Mouse (Mus musculus): ENCODE results near the gene Celsr1. TPM values are rescaled to one million over a fixed set of nuclear protein-coding genes. Genes with fewer than 3 reads are reported as not detected.

Celsr1 gene
- total and polyA plus RNA-seq, 3 experiments = 4.5 to 5.2 (median 5.0) TPM

- no peak overlapping the region for H3K4me3 ChIP-seq
- TF ChIP-seq CTCF (IDR thresholded peaks at IDR 0.05) (peak; percentile 97), EP300 (IDR thresholded peaks at IDR 0.05; ENCODE audit: insufficient read depth, low read depth, low read length) (peak; percentile 78; the same call in 1 of the 2 replicates), POLR2A (IDR thresholded peaks at IDR 0.05; ENCODE audit: insufficient read depth, low read depth, low read length) (no peak)
- DNase-seq = peak; percentile 53 to 60
- H3K27ac ChIP-seq = no peak overlapping the region
- no peak overlapping the region for H3K9ac ChIP-seq (ENCODE audit: low read depth, low read length)
- WGBS = 2% methylated on average over 2 of the region's 2 CpGs
- no peaks in the 10 kb centered on the region for H3K36me3 ChIP-seq (ENCODE audit: control insufficient read depth, insufficient read depth, low read length)
- no peaks in the 10 kb centered on the region for H3K79me2 ChIP-seq (replicated peaks; ENCODE audit: control insufficient read depth, insufficient read depth, low read length)
- intact Hi-C loops (cut with DNase I) = loop anchor here (1.0 to 5.0 kb wide), 2 partner anchors 143 to 322 kb away; no protein-coding TSS in a partner anchor
- H3K27me3 ChIP-seq (ENCODE audit: control insufficient read depth, insufficient read depth, low read length) = no peaks in the 10 kb centered on the region; the same call in 1 of the 2 replicates
- H3K4me1 ChIP-seq (ENCODE audit: control insufficient read depth, insufficient read depth, low read length) = no peaks in the 10 kb centered on the region
Measured at GRCm38 (mm10) chr15:86038802-86039201, 5.2 kb upstream of the Celsr1 start.

GRCm38 (mm10) chr15:86035913-86036312 lies 2.3 kb upstream of the Celsr1 start:
- H3K9ac ChIP-seq (ENCODE audit: low read depth, low read length) = no peak overlapping the region
- WGBS = 71% methylated on average over 3 of the region's 3 CpGs
- intact Hi-C loops (cut with DNase I) = loop anchor here (5.0 kb wide), 1 partner anchor 319 kb away; no protein-coding TSS in a partner anchor
- no peak overlapping the region for H3K27ac ChIP-seq
- DNase-seq = no peak
- no peak overlapping the region for H3K4me3 ChIP-seq
- H3K36me3 ChIP-seq (ENCODE audit: control insufficient read depth, insufficient read depth, low read length) = no peaks in the 10 kb centered on the region
- no peaks in the 10 kb centered on the region for H3K4me1 ChIP-seq (ENCODE audit: control insufficient read depth, insufficient read depth, low read length)
- TF ChIP-seq POLR2A (IDR thresholded peaks at IDR 0.05; ENCODE audit: insufficient read depth, low read depth, low read length) (no peak), EP300 (IDR thresholded peaks at IDR 0.05; ENCODE audit: insufficient read depth, low read depth, low read length) (no peak), CTCF (IDR thresholded peaks at IDR 0.05) (no peak)
- H3K79me2 ChIP-seq (replicated peaks; ENCODE audit: control insufficient read depth, insufficient read depth, low read length) = no peaks in the 10 kb centered on the region
- peaks cover 1% of the 10 kb centered on the region; the same call in 1 of the 2 replicates for H3K27me3 ChIP-seq (ENCODE audit: control insufficient read depth, insufficient read depth, low read length)

- no peak overlapping the region for H3K27ac ChIP-seq
- TF ChIP-seq POLR2A (IDR thresholded peaks at IDR 0.05; ENCODE audit: insufficient read depth, low read depth, low read length) (no peak), CTCF (IDR thresholded peaks at IDR 0.05) (no peak), EP300 (IDR thresholded peaks at IDR 0.05; ENCODE audit: insufficient read depth, low read depth, low read length) (no peak)
- intact Hi-C loops (cut with DNase I) = loop anchor here (5.0 kb wide), 2 partner anchors 68 to 318 kb away; no protein-coding TSS in a partner anchor
- peaks cover 1% of the 10 kb centered on the region; the same call in 1 of the 2 replicates for H3K27me3 ChIP-seq (ENCODE audit: control insufficient read depth, insufficient read depth, low read length)
- no peaks in the 10 kb centered on the region for H3K4me1 ChIP-seq (ENCODE audit: control insufficient read depth, insufficient read depth, low read length)
- H3K4me3 ChIP-seq = no peak overlapping the region
- WGBS = 51% methylated on average over 12 of the region's 12 CpGs
- H3K79me2 ChIP-seq (replicated peaks; ENCODE audit: control insufficient read depth, insufficient read depth, low read length) = no peaks in the 10 kb centered on the region
- no peaks in the 10 kb centered on the region for H3K36me3 ChIP-seq (ENCODE audit: control insufficient read depth, insufficient read depth, low read length)
- H3K9ac ChIP-seq (ENCODE audit: low read depth, low read length) = no peak overlapping the region
- no peak for DNase-seq
Measured at GRCm38 (mm10) chr15:86034781-86035360, 1.3 kb upstream of the Celsr1 start.

GRCm38 (mm10) chr15:86034021-86034523 lies 495 bp upstream of the Celsr1 start:
- no peak for TF ChIP-seq POLR2A (IDR thresholded peaks at IDR 0.05; ENCODE audit: insufficient read depth, low read depth, low read length)
- TF ChIP-seq EP300 (IDR thresholded peaks at IDR 0.05; ENCODE audit: insufficient read depth, low read depth, low read length) = no peak
- no peak for TF ChIP-seq CTCF (IDR thresholded peaks at IDR 0.05)
- under 1% methylated on average over 39 of the region's 44 CpGs for WGBS
- Histone ChIP-seq H3K4me3 (peak overlapping the region; percentile 41), H3K4me1 (ENCODE audit: control insufficient read depth, insufficient read depth, low read length) (no peaks in the 10 kb centered on the region), H3K79me2 (replicated peaks; ENCODE audit: control insufficient read depth, insufficient read depth, low read length) (no peaks in the 10 kb centered on the region), H3K27me3 (ENCODE audit: control insufficient read depth, insufficient read depth, low read length) (peaks cover 1% of the 10 kb centered on the region; the same call in 1 of the 2 replicates), H3K27ac (no peak overlapping the region), H3K36me3 (ENCODE audit: control insufficient read depth, insufficient read depth, low read length) (no peaks in the 10 kb centered on the region), H3K9ac (ENCODE audit: low read depth, low read length) (no peak overlapping the region)
- intact Hi-C loops (cut with DNase I) = loop anchor here (5.0 kb wide), 1 partner anchor 67 kb away; no protein-coding TSS in a partner anchor
- DNase-seq = peak in 1 of 2 experiments; percentile 29

GRCm38 (mm10) chr15:86032811-86033190 lies 776 bp downstream of the Celsr1 start:
- Histone ChIP-seq H3K79me2 (replicated peaks; ENCODE audit: control insufficient read depth, insufficient read depth, low read length) (no peaks in the 10 kb centered on the region), H3K9ac (ENCODE audit: low read depth, low read length) (no peak overlapping the region), H3K36me3 (ENCODE audit: control insufficient read depth, insufficient read depth, low read length) (no peaks in the 10 kb centered on the region), H3K4me3 (peak overlapping the region; percentile 41; the same call in 1 of the 2 replicates), H3K4me1 (ENCODE audit: control insufficient read depth, insufficient read depth, low read length) (no peaks in the 10 kb centered on the region), H3K27me3 (ENCODE audit: control insufficient read depth, insufficient read depth, low read length) (peaks cover 1% of the 10 kb centered on the region; the same call in 1 of the 2 replicates), H3K27ac (no peak overlapping the region)
- TF ChIP-seq POLR2A (IDR thresholded peaks at IDR 0.05; ENCODE audit: insufficient read depth, low read depth, low read length) = no peak
- no peak for TF ChIP-seq EP300 (IDR thresholded peaks at IDR 0.05; ENCODE audit: insufficient read depth, low read depth, low read length)
- peak; percentile 54 for TF ChIP-seq CTCF (IDR thresholded peaks at IDR 0.05)
- peak in 1 of 2 experiments; percentile 46 for DNase-seq
- WGBS = 2% methylated on average over 38 of the region's 38 CpGs
- intact Hi-C loops (cut with DNase I) = loop anchor here (5.0 kb wide), 1 partner anchor 66 kb away; no protein-coding TSS in a partner anchor

GRCm38 (mm10) chr15:86029981-86030380 lies 3.6 kb downstream of the Celsr1 start:
- no peak overlapping the region for H3K4me3 ChIP-seq
- H3K79me2 ChIP-seq (replicated peaks; ENCODE audit: control insufficient read depth, insufficient read depth, low read length) = no peaks in the 10 kb centered on the region
- DNase-seq = no peak
- intact Hi-C loops (cut with DNase I) = loop anchor here (5.0 kb wide), 1 partner anchor 63 kb away; no protein-coding TSS in a partner anchor
- TF ChIP-seq EP300 (IDR thresholded peaks at IDR 0.05; ENCODE audit: insufficient read depth, low read depth, low read length) (no peak), POLR2A (IDR thresholded peaks at IDR 0.05; ENCODE audit: insufficient read depth, low read depth, low read length) (no peak), CTCF (IDR thresholded peaks at IDR 0.05) (no peak)
- H3K27me3 ChIP-seq (ENCODE audit: control insufficient read depth, insufficient read depth, low read length) = peaks cover 1% of the 10 kb centered on the region; the same call in 1 of the 2 replicates
- no peak overlapping the region for H3K27ac ChIP-seq
- no peaks in the 10 kb centered on the region for H3K4me1 ChIP-seq (ENCODE audit: control insufficient read depth, insufficient read depth, low read length)
- H3K9ac ChIP-seq (ENCODE audit: low read depth, low read length) = no peak overlapping the region
- no peaks in the 10 kb centered on the region for H3K36me3 ChIP-seq (ENCODE audit: control insufficient read depth, insufficient read depth, low read length)
- WGBS = 84% methylated on average over 14 of the region's 14 CpGs

Measured in heart, adult 2 months (tissue).